Mouse (Mus musculus) liver, postnatal 0 days (tissue): Measurements from ENCODE around the gene Wdfy2. TPM values are rescaled to one million over a fixed set of nuclear protein-coding genes. Genes with fewer than 3 reads are reported as not detected.

Experiments used
- ATAC-seq: fragments of 200-750 bp; cut with Nextera tagmentation; 2 replicates; pipeline ENCODE4 v1.8.0; 2017; ENCODE audit warnings: mild to moderate bottlenecking, moderate library complexity
- DNase-seq: peaks from one replicate; pipeline ENCODE4 v3.0.0-alpha.2; 2016
- H3K27ac ChIP-seq: fragments of 300-500 bp; sonication (generic); 2 replicates; pipeline ENCODE4 v1.5.1; 2014; ENCODE audit warnings: antibody characterized with exemption, moderate library complexity, mild to moderate bottlenecking, low read depth
- H3K27me3 ChIP-seq: fragments of 300-500 bp; sonication (generic); 2 replicates; pipeline ENCODE4 v1.6.1; 2014; ENCODE audit warnings: low read length, control low read depth, mixed read lengths; ENCODE audit not compliant: insufficient read depth
- H3K36me3 ChIP-seq: fragments of 300-500 bp; sonication (generic); replicated peaks from 2 replicates; pipeline ENCODE4 v1.6.1; 2014; ENCODE audit warnings: mild to moderate bottlenecking, control low read depth, low read length, moderate library complexity, mixed read lengths; ENCODE audit not compliant: insufficient read depth
- H3K4me1 ChIP-seq: fragments of 300-500 bp; sonication (generic); 2 replicates; pipeline ENCODE4 v1.6.1; 2014; ENCODE audit warnings: antibody characterized with exemption, mild to moderate bottlenecking, control low read depth; ENCODE audit not compliant: insufficient read depth
- H3K4me2 ChIP-seq: fragments of 300-500 bp; sonication (generic); 2 replicates; pipeline ENCODE4 v1.6.1; 2014; ENCODE audit warnings: low read depth, mild to moderate bottlenecking, low read length, moderate library complexity, mixed read lengths
- H3K4me3 ChIP-seq: fragments of 300-500 bp; sonication (generic); 2 replicates; pipeline ENCODE4 v1.5.1; 2014; ENCODE audit warnings: low read depth, low read length
- H3K9ac ChIP-seq: fragments of 300-500 bp; sonication (generic); replicated peaks from 2 replicates; pipeline ENCODE4 v1.6.1; 2014; ENCODE audit warnings: mild to moderate bottlenecking, moderate library complexity
- H3K9me3 ChIP-seq: fragments of 300-500 bp; sonication (generic); 2 replicates; pipeline ENCODE4 v1.6.1; 2016; ENCODE audit warnings: mild to moderate bottlenecking, control low read depth, low read length, mixed read lengths
- CTCF ChIP-seq: sonication (generic); IDR thresholded peaks from 2 replicates; pipeline ENCODE4 v1.5.1; 2016; ENCODE audit warnings: antibody characterized with exemption, low read depth
- EP300 ChIP-seq: IDR thresholded peaks from 2 replicates; pipeline ENCODE4 v1.6.1; 2016; ENCODE audit warnings: antibody characterized with exemption, low read depth, mild to moderate bottlenecking
- WGBS: fragments of 180-500 bp; shearing (Covaris S2); extraction: QIAGEN DNeasy Blood & Tissue Kit; methylation state at CpG from one replicate; pipeline ENCODE4 v1.1.7; 2014; ENCODE audit not compliant: insufficient replicate concordance; 5-methylcytosine and 5-hydroxymethylcytosine counted together
- polyA plus RNA-seq: library from polyadenylated mRNA; unstranded; fragments of >200 nt; fragmentation: Nextera tagmentation; extraction: Ambion mirVana; gene quantifications from 2 replicates; pipeline ENCODE4 v1.2.1, GENCODE M21; 2015

Wdfy2 gene
- polyA plus RNA-seq, 1 experiment from 2014 or later = 2.0 TPM

DNA sequence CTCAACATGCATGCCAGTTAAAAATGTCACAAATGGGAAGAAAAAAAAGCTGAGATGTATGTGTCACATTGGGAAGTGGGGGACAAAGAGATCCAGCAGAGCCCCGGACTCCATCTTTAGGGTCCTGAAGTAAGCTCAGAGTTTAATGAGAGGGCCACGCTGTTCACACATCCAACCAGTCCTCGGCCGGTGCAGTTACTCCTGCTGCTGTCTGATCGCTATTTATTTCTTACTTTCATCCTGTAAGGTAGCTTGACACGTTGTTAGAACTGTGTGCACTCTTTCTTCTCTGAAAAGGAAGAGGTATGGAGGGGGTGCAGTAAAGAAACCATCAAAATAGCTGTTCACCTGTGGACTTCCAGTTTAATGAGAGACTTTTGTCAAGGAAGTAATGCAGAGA lies 60.6 kb downstream of the Wdfy2 start:
- 80% methylated on average over 6 of the region's 6 CpGs for WGBS
- no peaks in the 10 kb centered on the region; the same call in 1 of the 2 replicates for H3K36me3 ChIP-seq
- no peak overlapping the region for H3K9ac ChIP-seq
- H3K9me3 ChIP-seq = no peaks in the 10 kb centered on the region
- no peak overlapping the region for H3K27ac ChIP-seq
- TF ChIP-seq CTCF (no peak), EP300 (no peak)
- H3K4me2 ChIP-seq = no peak overlapping the region
- DNase-seq (no peak), ATAC-seq (no peak)
- no peaks in the 10 kb centered on the region for H3K27me3 ChIP-seq
- H3K4me3 ChIP-seq = no peak overlapping the region
- H3K4me1 ChIP-seq = peaks cover 5% of the 10 kb centered on the region; the same call in 1 of the 2 replicates

DNA sequence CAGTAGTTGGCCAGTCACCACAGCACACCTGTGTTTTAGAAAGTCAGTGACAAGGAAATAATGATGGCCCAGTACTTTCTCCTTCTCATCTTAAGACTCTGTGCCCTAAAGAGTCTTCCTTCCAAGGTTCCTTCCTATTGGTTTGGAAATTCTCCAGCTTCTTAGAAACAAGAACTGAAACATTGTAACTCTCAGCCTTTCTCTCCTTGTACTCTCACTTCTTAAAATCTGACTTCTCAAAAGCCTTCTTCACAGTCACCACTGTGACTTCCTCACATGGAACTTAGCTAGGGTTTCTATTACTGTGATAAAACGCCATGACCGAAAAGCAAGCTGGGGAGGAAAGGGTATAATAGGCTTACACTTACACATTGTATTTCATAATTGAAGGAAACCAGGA lies 70.4 kb downstream of the Wdfy2 start:
- Histone ChIP-seq H3K36me3 (no peaks in the 10 kb centered on the region; the same call in 1 of the 2 replicates), H3K4me3 (no peak overlapping the region), H3K27me3 (no peaks in the 10 kb centered on the region), H3K27ac (no peak overlapping the region), H3K9ac (no peak overlapping the region), H3K9me3 (no peaks in the 10 kb centered on the region), H3K4me2 (no peak overlapping the region), H3K4me1 (no peaks in the 10 kb centered on the region)
- ATAC-seq (no peak), DNase-seq (no peak)
- WGBS = 83% methylated on average over 2 of the region's 2 CpGs
- TF ChIP-seq EP300 = no peak
- no peak for TF ChIP-seq CTCF

DNA sequence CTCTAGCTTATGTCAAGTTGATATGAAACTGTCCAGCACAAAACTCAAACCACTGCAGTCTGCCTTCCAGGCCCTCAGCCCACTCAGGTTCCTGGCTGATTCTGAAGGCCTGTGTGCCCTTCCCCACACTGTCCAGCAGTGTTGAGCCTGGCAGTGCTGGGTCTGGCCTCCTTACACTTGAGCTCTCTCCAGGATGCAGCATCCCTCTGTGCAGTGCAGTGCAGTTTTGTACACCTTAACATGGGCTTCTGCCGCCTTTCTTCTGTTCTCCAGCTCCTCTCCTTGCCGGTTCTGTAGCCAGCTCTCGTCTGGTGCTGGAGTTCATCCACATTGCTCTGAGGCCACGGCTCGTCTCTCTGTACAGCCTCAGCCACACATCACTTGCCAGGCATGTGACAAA lies 71.1 kb downstream of the Wdfy2 start:
- Histone ChIP-seq H3K4me2 (no peak overlapping the region), H3K4me1 (no peaks in the 10 kb centered on the region)
- no peak for ATAC-seq

DNA sequence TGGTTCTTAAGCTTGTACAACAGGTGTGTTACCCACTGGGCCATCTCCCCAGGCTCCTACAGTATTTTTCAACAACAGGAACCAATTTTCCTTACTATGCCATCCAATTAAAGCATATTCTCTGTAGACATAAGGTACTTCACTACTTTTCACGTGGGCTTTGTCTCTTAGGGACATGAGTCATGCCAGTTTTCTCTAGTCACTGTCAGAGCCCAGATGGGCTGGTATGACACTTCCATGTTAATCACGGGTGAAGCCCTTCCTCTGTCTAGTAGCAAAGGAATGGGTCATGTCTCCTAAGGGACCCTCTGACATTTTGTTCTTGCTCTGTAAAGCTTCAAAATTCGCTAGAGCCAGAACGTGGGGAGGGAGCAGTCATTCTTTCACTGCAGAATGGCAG lies 73.4 kb downstream of the Wdfy2 start:
- H3K36me3 ChIP-seq = no peaks in the 10 kb centered on the region; the same call in 1 of the 2 replicates
- no peak overlapping the region for H3K4me2 ChIP-seq
- no peaks in the 10 kb centered on the region for H3K27me3 ChIP-seq
- no peak overlapping the region for H3K9ac ChIP-seq
- H3K4me1 ChIP-seq = no peaks in the 10 kb centered on the region
- H3K27ac ChIP-seq = no peak overlapping the region
- no peak for ATAC-seq
- H3K9me3 ChIP-seq = no peaks in the 10 kb centered on the region
- DNase-seq = no peak
- TF ChIP-seq EP300 (no peak), CTCF (no peak)
- H3K4me3 ChIP-seq = no peak overlapping the region
- 77% methylated on average over 4 of the region's 4 CpGs for WGBS

More for the DNA sequence above, 71.1 kb downstream of the Wdfy2 start:
- H3K36me3 ChIP-seq = no peaks in the 10 kb centered on the region; the same call in 1 of the 2 replicates
- no peak overlapping the region for H3K27ac ChIP-seq
- no peaks in the 10 kb centered on the region for H3K27me3 ChIP-seq
- TF ChIP-seq EP300 (no peak), CTCF (no peak)
- no peak overlapping the region for H3K9ac ChIP-seq
- 85% methylated on average over 5 of the region's 5 CpGs for WGBS
- H3K4me3 ChIP-seq = no peak overlapping the region
- H3K9me3 ChIP-seq = no peaks in the 10 kb centered on the region
- DNase-seq = no peak

DNA sequence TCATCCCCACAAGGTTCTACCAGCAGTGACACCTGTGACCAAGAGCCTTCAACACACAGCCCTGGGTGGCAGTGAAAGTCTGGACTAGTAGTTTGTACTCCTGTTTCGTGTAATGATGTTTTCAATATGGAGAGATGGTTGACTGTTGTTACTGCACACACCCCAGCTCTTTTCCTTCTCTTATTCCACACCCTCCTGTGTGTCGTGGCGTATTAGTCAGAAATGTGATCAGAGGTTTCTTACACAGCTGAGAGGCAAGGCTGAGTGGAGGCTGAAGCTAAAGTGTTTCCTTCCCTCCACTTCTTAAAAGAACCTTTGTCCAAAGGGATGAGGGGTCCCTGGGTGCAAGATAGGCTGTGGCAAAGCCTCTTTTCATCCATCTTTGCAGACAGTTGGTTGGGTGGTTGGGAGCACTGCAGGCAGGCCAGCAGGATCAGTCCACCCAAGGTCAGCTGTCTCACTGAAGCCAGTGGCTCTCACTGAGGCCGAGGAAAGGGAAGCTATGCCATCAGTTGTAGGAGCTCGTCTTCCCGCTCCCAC lies 77.7 kb downstream of the Wdfy2 start:
- Histone ChIP-seq H3K9ac (no peak overlapping the region), H3K9me3 (no peaks in the 10 kb centered on the region), H3K27me3 (no peaks in the 10 kb centered on the region), H3K4me1 (no peaks in the 10 kb centered on the region), H3K27ac (no peak overlapping the region), H3K36me3 (no peaks in the 10 kb centered on the region; the same call in 1 of the 2 replicates), H3K4me3 (no peak overlapping the region), H3K4me2 (no peak overlapping the region)
- ATAC-seq = no peak
- 82% methylated on average over 6 of the region's 6 CpGs for WGBS
- TF ChIP-seq EP300 (no peak), CTCF (no peak)
- DNase-seq = no peak

DNA sequence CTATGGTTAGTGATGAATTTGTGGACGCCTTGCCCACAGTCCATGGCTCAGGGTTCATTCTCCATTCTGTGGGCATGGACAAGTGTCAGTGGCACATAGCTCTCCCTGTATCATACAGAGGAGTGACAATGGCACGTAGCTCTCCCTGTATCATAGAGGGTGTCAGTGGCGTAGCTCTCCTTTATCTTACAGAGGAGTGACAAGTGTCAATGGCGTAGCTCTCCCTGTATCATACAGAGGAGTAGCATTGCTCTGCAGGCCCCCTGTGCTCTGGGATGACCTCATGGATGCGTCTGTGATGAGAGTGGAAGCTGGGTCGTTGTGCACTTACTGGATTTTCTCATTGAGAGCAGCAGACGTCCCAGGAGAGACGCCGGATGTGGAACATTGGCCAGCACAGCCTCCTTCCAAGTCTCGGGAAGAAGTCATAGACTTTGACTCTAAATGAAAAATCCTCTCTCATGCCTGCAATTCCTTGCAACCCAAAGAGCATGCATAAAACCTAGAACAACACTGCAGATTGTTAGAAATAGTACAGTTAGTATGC lies 79.1 kb downstream of the Wdfy2 start:
- no peak for TF ChIP-seq EP300
- no peak for TF ChIP-seq CTCF
- DNase-seq (no peak), ATAC-seq (no peak)
- Histone ChIP-seq H3K36me3 (no peaks in the 10 kb centered on the region), H3K4me3 (no peak overlapping the region), H3K9ac (no peak overlapping the region), H3K4me2 (no peak overlapping the region), H3K27ac (no peak overlapping the region), H3K4me1 (no peaks in the 10 kb centered on the region), H3K9me3 (no peaks in the 10 kb centered on the region), H3K27me3 (no peaks in the 10 kb centered on the region)
- 87% methylated on average over 10 of the region's 10 CpGs for WGBS
